ENCODE assay signal across 26 mouse cellular contexts in the genomic region with DNA sequence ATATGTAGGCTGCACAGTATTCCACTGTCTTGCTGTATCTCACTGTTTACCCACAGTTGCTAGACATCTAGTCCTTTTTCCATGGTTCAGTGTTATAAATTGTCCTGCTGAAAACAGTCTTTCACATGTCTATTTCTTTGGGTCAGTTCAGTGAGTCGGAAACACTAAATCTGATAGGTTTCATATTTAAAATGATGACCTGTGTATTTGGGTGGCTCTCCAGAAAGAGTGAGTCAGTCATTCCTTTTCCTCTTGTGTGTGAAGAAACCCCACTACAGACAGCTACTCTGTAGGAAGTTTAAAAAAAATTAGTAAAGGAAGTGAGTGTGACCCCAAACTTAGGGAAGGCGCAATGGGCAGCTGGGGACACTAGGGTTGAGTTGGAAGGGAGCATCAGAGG.
DNase-seq lines count a peak whose midpoint lies in the region; ATAC-seq and TF ChIP-seq lines count a peak whose summit lies in the region.
"Had no signal": no experiment of that assay in that cellular context is flagged by ENCODE, and none has a peak within 500 bp of the region (broad histone marks: within the 10 kb centered on the region; RNA-seq: fewer than 3 reads in every experiment).

No protein-coding gene starts in this region.

- TF ChIP-seq CTCF in liver, postnatal 0 days (IDR thresholded peaks at IDR 0.05; ENCODE audit: low read depth): no peak
- TF ChIP-seq CTCF in bone marrow macrophage, adult 2 months (IDR thresholded peaks at IDR 0.05; ENCODE audit: low read depth, low read length): no peak

- no peaks in the 10 kb centered on the region for H3K9me3 ChIP-seq in liver, postnatal 0 days (ENCODE audit: low read length)
- H3K9me3 ChIP-seq in liver, embryonic 11.5 days (ENCODE audit: control insufficient read depth, low read length): peaks cover 3% of the 10 kb centered on the region; the same call in 1 of the 2 replicates
- H3K9me3 ChIP-seq in forebrain, embryonic 16.5 days (ENCODE audit: control insufficient read depth, low read length): 0 out of 2 replicates have a peak, but pooled peaks cover 2% of the 10 kb centered on the region
- H3K9me3 ChIP-seq: embryonic facial prominence, embryonic 13.5 days; embryonic facial prominence, embryonic 15.5 days had no signal

- TF ChIP-seq POLR2A in bone marrow macrophage, adult 2 months (IDR thresholded peaks at IDR 0.05; ENCODE audit: borderline replicate concordance, low read depth, low read length): no peak

- TF ChIP-seq EP300 in liver, postnatal 0 days (IDR thresholded peaks at IDR 0.05; ENCODE audit: low read depth): 0 out of 2 replicates have a peak, but pooled peaks have one; percentile 22

- no peak for ATAC-seq in liver, postnatal 0 days
- ATAC-seq in liver, embryonic 11.5 days (replicated peaks; ENCODE audit: low FRiP score): no peak
- ATAC-seq in forebrain, embryonic 16.5 days: no peak
- ATAC-seq: activated CD4-positive, CD25-positive, alpha-beta regulatory T cell, adult 4 months; forebrain, embryonic 14.5 days; forebrain, postnatal 0 days; Patski had no signal

- no peak overlapping the region for H3K4me2 ChIP-seq in liver, postnatal 0 days (ENCODE audit: low read depth, low read length)
- H3K4me2 ChIP-seq in liver, embryonic 11.5 days: no peak overlapping the region
- H3K4me2 ChIP-seq in forebrain, embryonic 16.5 days (ENCODE audit: low read length): no peak overlapping the region
- H3K4me2 ChIP-seq: embryonic facial prominence, embryonic 13.5 days; embryonic facial prominence, embryonic 15.5 days; forebrain, embryonic 12.5 days had no signal

- WGBS in liver, postnatal 0 days (ENCODE audit: insufficient replicate concordance): 83% methylated on average over 2 of the region's 2 CpGs
- 77% methylated on average over 2 of the region's 2 CpGs for WGBS in liver, embryonic 11.5 days
- 95% methylated on average over 2 of the region's 2 CpGs for WGBS in forebrain, embryonic 16.5 days

- no peak overlapping the region for H3K4me3 ChIP-seq in liver, postnatal 0 days (ENCODE audit: low read depth, low read length)
- H3K4me3 ChIP-seq in liver, embryonic 11.5 days (ENCODE audit: low read depth, low read length): no peak overlapping the region
- H3K4me3 ChIP-seq in bone marrow macrophage, adult 2 months (ENCODE audit: insufficient read depth, low read length): no peak overlapping the region
- no peak overlapping the region for H3K4me3 ChIP-seq in forebrain, embryonic 16.5 days (replicated peaks; ENCODE audit: low read length)
- H3K4me3 ChIP-seq: embryonic facial prominence, embryonic 13.5 days; embryonic facial prominence, embryonic 15.5 days; erythroblast, embryonic 14.5 days; forebrain, embryonic 10.5 days; forebrain, embryonic 12.5 days had no signal

- H3K36me3 ChIP-seq in liver, postnatal 0 days (replicated peaks; ENCODE audit: insufficient read depth, low read length): no peaks in the 10 kb centered on the region
- H3K36me3 ChIP-seq in liver, embryonic 11.5 days (ENCODE audit: control insufficient read depth, insufficient read depth, low read length): no peaks in the 10 kb centered on the region
- H3K36me3 ChIP-seq in forebrain, embryonic 16.5 days (ENCODE audit: control insufficient read depth, insufficient read depth): no peaks in the 10 kb centered on the region
- H3K36me3 ChIP-seq: embryonic facial prominence, embryonic 13.5 days; forebrain, embryonic 10.5 days; forebrain, embryonic 12.5 days had no signal

- no peaks in the 10 kb centered on the region; the same call in 1 of the 2 replicates for H3K4me1 ChIP-seq in liver, postnatal 0 days (ENCODE audit: insufficient read depth)
- no peaks in the 10 kb centered on the region for H3K4me1 ChIP-seq in liver, embryonic 11.5 days (replicated peaks; ENCODE audit: control insufficient read depth, insufficient read depth, low read length)
- H3K4me1 ChIP-seq in bone marrow macrophage, adult 2 months (ENCODE audit: control insufficient read depth, insufficient read depth, low read length): peaks cover 59% of the 10 kb centered on the region
- no peaks in the 10 kb centered on the region for H3K4me1 ChIP-seq in forebrain, embryonic 16.5 days (replicated peaks; ENCODE audit: control insufficient read depth, insufficient read depth, low read length)
- H3K4me1 ChIP-seq: embryonic facial prominence, embryonic 13.5 days; embryonic facial prominence, embryonic 15.5 days; forebrain, embryonic 10.5 days; forebrain, embryonic 12.5 days had no signal

- DNase-seq in liver, postnatal 0 days: no peak
- DNase-seq in liver, embryonic 11.5 days (ENCODE audit: low spot score): no peak
- DNase-seq in 416B (ENCODE audit: low read depth): peak; percentile 21
- no peak for DNase-seq in lung, postnatal 4 days
- DNase-seq in thymus, postnatal 14 days: no peak
- DNase-seq: adrenal gland, adult 8-10 months; adrenal gland, postnatal 14 days; adrenal gland, postnatal 36 days; cerebellum, adult 11 months; cerebellum, adult 18-20 months; cerebellum, adult 8-10 months; cerebellum, adult 9-11 months; cerebellum, postnatal 14 days; cerebellum, postnatal 36 days; embryo, embryonic 11 days; forebrain, postnatal 0 days had no signal

- no peak overlapping the region for H3K27ac ChIP-seq in liver, postnatal 0 days (ENCODE audit: low read depth)
- no peak overlapping the region for H3K27ac ChIP-seq in liver, embryonic 11.5 days (ENCODE audit: low read depth, low read length)
- H3K27ac ChIP-seq in bone marrow macrophage, adult 2 months (ENCODE audit: insufficient read depth, low read depth, low read length): peak overlapping the region; percentile 33; the same call in 1 of the 2 replicates
- no peak overlapping the region for H3K27ac ChIP-seq in forebrain, embryonic 16.5 days (ENCODE audit: low read length)
- H3K27ac ChIP-seq: embryonic facial prominence, embryonic 13.5 days; embryonic facial prominence, embryonic 15.5 days; forebrain, embryonic 10.5 days; forebrain, embryonic 12.5 days had no signal

- H3K27me3 ChIP-seq in liver, postnatal 0 days (ENCODE audit: insufficient read depth, low read length): no peaks in the 10 kb centered on the region
- no peaks in the 10 kb centered on the region for H3K27me3 ChIP-seq in liver, embryonic 11.5 days (replicated peaks; ENCODE audit: control insufficient read depth, insufficient read depth, low read length)
- H3K27me3 ChIP-seq in forebrain, embryonic 16.5 days (replicated peaks; ENCODE audit: control insufficient read depth, insufficient read depth, low read length): no peaks in the 10 kb centered on the region
- H3K27me3 ChIP-seq: embryonic facial prominence, embryonic 13.5 days; embryonic facial prominence, embryonic 15.5 days; forebrain, embryonic 12.5 days; Patski had no signal

- no peak overlapping the region for H3K9ac ChIP-seq in liver, postnatal 0 days (replicated peaks)
- no peak overlapping the region for H3K9ac ChIP-seq in liver, embryonic 11.5 days (ENCODE audit: low read depth, low read length)
- H3K9ac ChIP-seq in forebrain, embryonic 16.5 days (replicated peaks; ENCODE audit: low read depth, low read length): no peak overlapping the region
- H3K9ac ChIP-seq: embryonic facial prominence, embryonic 13.5 days; embryonic facial prominence, embryonic 15.5 days; forebrain, embryonic 12.5 days; forebrain, postnatal 0 days had no signal
